11 mouse cellular contexts compared by ENCODE assay signal in the genomic region with DNA sequence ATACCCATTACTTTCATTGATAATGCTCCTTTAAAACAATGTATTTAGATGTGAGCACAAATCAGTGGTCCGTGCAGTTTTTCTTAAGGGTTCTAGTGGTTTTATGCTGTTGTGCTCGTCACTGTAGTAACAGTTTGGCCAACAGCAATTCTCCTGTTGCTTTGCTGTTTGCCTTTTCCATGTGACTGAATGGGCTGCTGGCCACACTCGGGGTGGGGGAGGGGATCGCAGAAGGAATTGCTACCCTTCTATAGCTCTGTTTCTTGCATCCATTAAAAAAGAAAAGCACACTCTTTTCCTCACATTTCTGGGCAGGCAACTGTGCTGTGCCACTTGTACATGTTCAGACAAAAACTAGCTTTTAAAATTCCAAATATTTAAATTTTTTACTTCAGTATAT. TPM values are rescaled to one million over a fixed set of nuclear protein-coding genes. Genes with fewer than 3 reads are reported as not detected.
DNase-seq lines count a peak whose midpoint lies in the region; TF ChIP-seq lines count a peak whose summit lies in the region.
"Had no signal": no experiment of that assay in that cellular context is flagged by ENCODE, and none has a peak within 500 bp of the region (broad histone marks: within the 10 kb centered on the region; RNA-seq: fewer than 3 reads in every experiment).

No protein-coding gene starts in this region.

- intact Hi-C loops in gastrocnemius, postnatal 14 days (cut with DNase I; ENCODE audit: low total_unique reads), result no loop called here
- intact Hi-C loops in left cerebral cortex, adult 2 months (cut with DNase I), result no loop called here

- TF ChIP-seq CTCF in left cerebral cortex, adult 2 months (IDR thresholded peaks at IDR 0.05), result no peak

- H3K27ac ChIP-seq in left cerebral cortex, adult 2 months, result peak overlapping the region; percentile 45; the same call in 1 of the 2 replicates
- H3K27ac ChIP-seq: embryonic facial prominence, embryonic 15.5 days had no signal

- H3K4me3 ChIP-seq in left cerebral cortex, adult 2 months, result no peak overlapping the region
- H3K4me3 ChIP-seq: embryonic facial prominence, embryonic 15.5 days had no signal

- DNase-seq in gastrocnemius, postnatal 10 days, result peak; percentile 4
- DNase-seq in gastrocnemius, postnatal 14 days, result no peak
- no peak for DNase-seq in left cerebral cortex, adult 2 months (ENCODE audit: extremely low spot score in 1 of 2, low spot score in 2 of 2)
- DNase-seq in left cerebral cortex, adult 18-20 months (ENCODE audit: low spot score in 2 of 2), result no peak
- peak; percentile 29 for DNase-seq in right cerebral cortex, postnatal 4 days
- DNase-seq in right cerebral cortex, adult 18-20 months, result no peak
- DNase-seq in lung, postnatal 36 days, result peak; percentile 15
- DNase-seq in spleen, postnatal 36 days (ENCODE audit: low spot score in 2 of 2), result no peak
- DNase-seq: adrenal gland, postnatal 25 days; cerebellum, adult 11 months had no signal

RNA-seq across cellular contexts. Expression of a gene that starts 34.1 kb away (rescaled TPM):
- under 1 TPM; 0.19 to 0.20 TPM for total RNA-seq in gastrocnemius, postnatal 10 days (2021)
- not detected for total RNA-seq in gastrocnemius, postnatal 14 days (2021)
- total RNA-seq in left cerebral cortex, adult 2 months (2021), result 10 to 100 TPM; 55.3 to 72.1 TPM
- total RNA-seq in left cerebral cortex, adult 18-20 months (2021), result 10 to 100 TPM; 55.5 to 70.7 TPM

RNA-seq across cellular contexts. Expression of a gene that starts 49.7 kb away (rescaled TPM):
- total RNA-seq in gastrocnemius, postnatal 10 days (2021), result 1 to 10 TPM; 7.3 to 8.0 TPM
- total RNA-seq in gastrocnemius, postnatal 14 days (2021), result 1 to 10 TPM; 3.6 to 6.7 TPM
- 1 to 10 TPM; 3.8 to 4.3 TPM for total RNA-seq in left cerebral cortex, adult 2 months (2021)
- total RNA-seq in left cerebral cortex, adult 18-20 months (2021), result 1 to 10 TPM; 4.4 to 4.8 TPM

Comparison
In these comparisons a context has a peak if more than half of its experiments do, and no peak if none do; other contexts are left out.
1. DNase-seq: peak in gastrocnemius, postnatal 10 days (single experiment), right cerebral cortex, postnatal 4 days (single experiment) and lung, postnatal 36 days (single experiment); none in gastrocnemius, postnatal 14 days (single experiment), left cerebral cortex, adult 2 months (0 of 2), left cerebral cortex, adult 18-20 months (0 of 2), right cerebral cortex, adult 18-20 months (single experiment) and spleen, postnatal 36 days (0 of 2).
2. RNA of a gene that starts 34.1 kb away (total RNA-seq): 55.3 to 72.1 TPM in left cerebral cortex, adult 2 months and 55.5 to 70.7 TPM in left cerebral cortex, adult 18-20 months; 0.19 to 0.20 TPM in gastrocnemius, postnatal 10 days and not detected in gastrocnemius, postnatal 14 days; every median in the first group is over 10 times any median in the second.